Comparison of ENCODE assay signal across 8 mouse cellular contexts in genomic region chr7:141524760-141525579, GRCm38 (mm10). TPM values are rescaled to one million over a fixed set of nuclear protein-coding genes. Genes with fewer than 3 reads are reported as not detected.
DNase-seq lines count a peak whose midpoint lies in the region; ATAC-seq lines count a peak whose summit lies in the region.

No protein-coding gene starts in this region.

- H3K36me3 ChIP-seq in limb, embryonic 10.5 days, result peaks cover 44% of the 10 kb centered on the region
- H3K36me3 ChIP-seq in midbrain, embryonic 14.5 days (ENCODE audit: control insufficient read depth, insufficient read depth, low read length), result peaks cover 48% of the 10 kb centered on the region

- peak; percentile 38 for DNase-seq in 3134 (ENCODE audit: extremely low read depth, insufficient read length, low spot score)
- DNase-seq in adrenal gland, adult 2 months, result peak; percentile 81
- DNase-seq in embryo, embryonic 11 days, result peak; percentile 80
- DNase-seq in gastrocnemius, postnatal 25 days, result peak; percentile 54
- DNase-seq in kidney, adult 11 months, result peak; percentile 55
- DNase-seq in limb, embryonic 10.5 days (ENCODE audit: low spot score), result peak; percentile 75
- peak; percentile 89 for DNase-seq in midbrain, embryonic 14.5 days
- DNase-seq in spleen, adult 12 weeks (ENCODE audit: low spot score), result peak; percentile 68

- H3K4me1 ChIP-seq in limb, embryonic 10.5 days, result no peaks in the 10 kb centered on the region
- H3K4me1 ChIP-seq in midbrain, embryonic 14.5 days (ENCODE audit: control insufficient read depth, insufficient read depth, low read length), result no peaks in the 10 kb centered on the region

- no peaks in the 10 kb centered on the region for H3K9me3 ChIP-seq in limb, embryonic 10.5 days (replicated peaks)
- no peaks in the 10 kb centered on the region for H3K9me3 ChIP-seq in midbrain, embryonic 14.5 days (ENCODE audit: control insufficient read depth, low read length)

- no peak overlapping the region for H3K4me2 ChIP-seq in midbrain, embryonic 14.5 days (ENCODE audit: low read length)

- peak; percentile 76; the same call in 1 of the 2 replicates for ATAC-seq in midbrain, embryonic 14.5 days (ENCODE audit: low FRiP score, low TSS enrichment)

- H3K9ac ChIP-seq in midbrain, embryonic 14.5 days (replicated peaks; ENCODE audit: low read length), result no peak overlapping the region

- H3K27me3 ChIP-seq in limb, embryonic 10.5 days (ENCODE audit: low read depth, poor library complexity, severe bottlenecking), result no peaks in the 10 kb centered on the region
- H3K27me3 ChIP-seq in midbrain, embryonic 14.5 days (ENCODE audit: control insufficient read depth, insufficient read depth, low read length), result no peaks in the 10 kb centered on the region

- 56% methylated on average over 6 of the region's 6 CpGs for WGBS in limb, embryonic 10.5 days
- WGBS in midbrain, embryonic 14.5 days, result 54% methylated on average over 6 of the region's 6 CpGs

- no peak overlapping the region for H3K4me3 ChIP-seq in limb, embryonic 10.5 days
- no peak overlapping the region for H3K4me3 ChIP-seq in midbrain, embryonic 14.5 days (replicated peaks; ENCODE audit: low read depth, low read length)

- no peak overlapping the region for H3K27ac ChIP-seq in limb, embryonic 10.5 days
- no peak overlapping the region for H3K27ac ChIP-seq in midbrain, embryonic 14.5 days (replicated peaks; ENCODE audit: low read depth, low read length)

RNA-seq across cellular contexts. Expression of gene Chid1, which starts 14.7 kb away (rescaled TPM):
- 10 to 100 TPM; 50.7 to 69.2 TPM for total RNA-seq in adrenal gland, adult 2 months (2021)
- 34.7 and 37.4 TPM in 2 replicates for polyA plus RNA-seq in adrenal gland, adult 2 months (2012; rRNA removed)
- 10 to 100 TPM; 14.5 to 18.4 TPM for total RNA-seq in gastrocnemius, postnatal 25 days (2021)
- polyA plus RNA-seq in limb, embryonic 10.5 days (2016; fragmentation: Nextera tagmentation; extraction: Ambion mirVana), result 26.7 and 27.3 TPM in 2 replicates
- 37.9 and 40.2 TPM in 2 replicates for polyA plus RNA-seq in midbrain, embryonic 14.5 days (2014; fragmentation: Nextera tagmentation; extraction: Ambion mirVana)

RNA-seq across cellular contexts. Expression of gene Ap2a2, which starts 37.0 kb away (rescaled TPM):
- total RNA-seq in adrenal gland, adult 2 months (2021), result 10 to 100 TPM; 51.3 to 70.1 TPM
- 33.8 and 36.4 TPM in 2 replicates for polyA plus RNA-seq in adrenal gland, adult 2 months (2012; rRNA removed)
- total RNA-seq in gastrocnemius, postnatal 25 days (2021), result 10 to 100 TPM; 42.9 to 45.5 TPM
- polyA plus RNA-seq in limb, embryonic 10.5 days (2016; fragmentation: Nextera tagmentation; extraction: Ambion mirVana), result 84.6 and 92.5 TPM in 2 replicates
- polyA plus RNA-seq in midbrain, embryonic 14.5 days (2014; fragmentation: Nextera tagmentation; extraction: Ambion mirVana), result 95.4 and 103 TPM in 2 replicates

RNA-seq across cellular contexts. Expression of gene Tspan4, which starts 49.9 kb away (rescaled TPM):
- total RNA-seq in adrenal gland, adult 2 months (2021), result 100 to 1,000 TPM in 1 of 2 experiments, 10 to 100 TPM in 1; 47.8 to 125 TPM
- polyA plus RNA-seq in adrenal gland, adult 2 months (2012; rRNA removed), result 227 and 256 TPM in 2 replicates
- total RNA-seq in gastrocnemius, postnatal 25 days (2021), result 10 to 100 TPM in 1 of 2 experiments, 1 to 10 TPM in 1; 5.6 to 16.5 TPM
- polyA plus RNA-seq in limb, embryonic 10.5 days (2016; fragmentation: Nextera tagmentation; extraction: Ambion mirVana), result 25.0 and 36.9 TPM in 2 replicates
- polyA plus RNA-seq in midbrain, embryonic 14.5 days (2014; fragmentation: Nextera tagmentation; extraction: Ambion mirVana), result 35.2 and 36.4 TPM in 2 replicates

RNA-seq across cellular contexts. Expression of gene Polr2l, which starts 50.0 kb away (rescaled TPM):
- 100 to 1,000 TPM in 1 of 2 experiments, 10 to 100 TPM in 1; 84.4 to 140 TPM for total RNA-seq in adrenal gland, adult 2 months (2021)
- 68.5 and 71.0 TPM in 2 replicates for polyA plus RNA-seq in adrenal gland, adult 2 months (2012; rRNA removed)
- total RNA-seq in gastrocnemius, postnatal 25 days (2021), result 10 to 100 TPM; 55.2 to 56.0 TPM
- 77.2 and 86.8 TPM in 2 replicates for polyA plus RNA-seq in limb, embryonic 10.5 days (2016; fragmentation: Nextera tagmentation; extraction: Ambion mirVana)
- 75.1 and 93.3 TPM in 2 replicates for polyA plus RNA-seq in midbrain, embryonic 14.5 days (2014; fragmentation: Nextera tagmentation; extraction: Ambion mirVana)

RNA-seq across cellular contexts. Expression of gene Cd151, which starts 57.8 kb away (rescaled TPM):
- total RNA-seq in adrenal gland, adult 2 months (2021), result 100 to 1,000 TPM; 325 to 452 TPM
- polyA plus RNA-seq in adrenal gland, adult 2 months (2012; rRNA removed), result 899 and 918 TPM in 2 replicates
- 10 to 100 TPM; 67.7 to 87.4 TPM for total RNA-seq in gastrocnemius, postnatal 25 days (2021)
- polyA plus RNA-seq in limb, embryonic 10.5 days (2016; fragmentation: Nextera tagmentation; extraction: Ambion mirVana), result 14.0 and 15.8 TPM in 2 replicates
- 43.8 and 44.1 TPM in 2 replicates for polyA plus RNA-seq in midbrain, embryonic 14.5 days (2014; fragmentation: Nextera tagmentation; extraction: Ambion mirVana)

Comparison
In these comparisons a context has a peak if more than half of its experiments do, and no peak if none do; other contexts are left out.
1. DNase-seq: peak in every context shown above with its lines; median percentile 89 in midbrain, embryonic 14.5 days; 81 in adrenal gland, adult 2 months; 80 in embryo, embryonic 11 days; 75 in limb, embryonic 10.5 days; 68 in spleen, adult 12 weeks; 55 in kidney, adult 11 months; 54 in gastrocnemius, postnatal 25 days; 38 in 3134.